29 mouse cellular contexts compared by ENCODE assay signal in the genomic region with DNA sequence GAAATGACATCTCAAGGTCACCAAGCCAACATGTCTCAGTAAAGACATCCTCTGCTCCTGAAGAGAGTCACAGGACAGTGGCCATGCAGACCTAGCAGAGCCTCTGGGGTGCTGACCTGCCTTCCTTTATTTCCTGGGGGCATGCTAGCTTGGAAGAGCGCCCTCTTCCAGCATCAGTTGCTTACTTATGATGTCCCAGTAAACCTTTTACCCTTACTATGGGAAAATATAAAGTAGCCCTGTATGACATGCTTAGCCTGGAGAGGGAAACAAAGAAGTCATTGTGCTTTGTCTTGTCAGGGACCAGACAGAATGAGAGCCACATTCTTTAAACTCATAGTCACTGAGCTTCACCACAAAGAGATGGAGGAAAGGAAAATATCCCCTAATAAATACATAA.
DNase-seq lines count a peak whose midpoint lies in the region; ATAC-seq and TF ChIP-seq lines count a peak whose summit lies in the region.
"Had no signal": no experiment of that assay in that cellular context is flagged by ENCODE, and none has a peak within 500 bp of the region (broad histone marks: within the 10 kb centered on the region; RNA-seq: fewer than 3 reads in every experiment).

No protein-coding gene starts in this region.

- no peak overlapping the region for H3K27ac ChIP-seq in liver, postnatal 0 days (ENCODE audit: low read depth)
- H3K27ac ChIP-seq: forebrain, embryonic 10.5 days; forebrain, embryonic 15.5 days; hindbrain, embryonic 10.5 days; hindbrain, embryonic 15.5 days; liver, embryonic 15.5 days; lung, embryonic 15.5 days; midbrain, embryonic 12.5 days; neural tube, embryonic 12.5 days had no signal

- no peaks in the 10 kb centered on the region for H3K9me3 ChIP-seq in liver, postnatal 0 days (ENCODE audit: low read length)
- H3K9me3 ChIP-seq: forebrain, embryonic 10.5 days; forebrain, embryonic 15.5 days; hindbrain, embryonic 10.5 days; hindbrain, embryonic 15.5 days; liver, embryonic 15.5 days; lung, embryonic 15.5 days; midbrain, embryonic 12.5 days; neural tube, embryonic 12.5 days had no signal

- peak; percentile 99 for ATAC-seq in Patski
- no peak for ATAC-seq in liver, postnatal 0 days
- ATAC-seq: forebrain, embryonic 15.5 days; inflammation-experienced regulatory T-cells, adult 6 months had no signal

- H3K27me3 ChIP-seq in Patski, result no peaks in the 10 kb centered on the region
- no peaks in the 10 kb centered on the region for H3K27me3 ChIP-seq in liver, postnatal 0 days (ENCODE audit: insufficient read depth, low read length)
- H3K27me3 ChIP-seq: forebrain, embryonic 15.5 days; hindbrain, embryonic 15.5 days; liver, embryonic 15.5 days; lung, embryonic 15.5 days; midbrain, embryonic 12.5 days; neural tube, embryonic 12.5 days had no signal

- no peaks in the 10 kb centered on the region for H3K36me3 ChIP-seq in liver, postnatal 0 days (replicated peaks; ENCODE audit: insufficient read depth, low read length)
- H3K36me3 ChIP-seq: forebrain, embryonic 10.5 days; forebrain, embryonic 15.5 days; G1E; hindbrain, embryonic 10.5 days; hindbrain, embryonic 15.5 days; liver, embryonic 15.5 days; lung, embryonic 15.5 days; midbrain, embryonic 12.5 days; neural tube, embryonic 12.5 days had no signal

- WGBS in liver, postnatal 0 days (ENCODE audit: insufficient replicate concordance), result 56% methylated on average over 1 of the region's 1 CpGs

- H3K4me3 ChIP-seq in liver, postnatal 0 days (ENCODE audit: low read depth, low read length), result no peak overlapping the region
- H3K4me3 ChIP-seq: forebrain, embryonic 10.5 days; forebrain, embryonic 15.5 days; hindbrain, embryonic 10.5 days; hindbrain, embryonic 15.5 days; liver, embryonic 15.5 days; lung, embryonic 15.5 days; midbrain, embryonic 12.5 days; myocyte; neural tube, embryonic 12.5 days had no signal

- TF ChIP-seq EP300 in liver, postnatal 0 days (IDR thresholded peaks at IDR 0.05; ENCODE audit: low read depth), result no peak

- no peaks in the 10 kb centered on the region for H3K4me1 ChIP-seq in liver, postnatal 0 days (ENCODE audit: insufficient read depth)
- H3K4me1 ChIP-seq: forebrain, embryonic 15.5 days; hindbrain, embryonic 15.5 days; liver, embryonic 15.5 days; lung, embryonic 15.5 days; neural tube, embryonic 12.5 days had no signal

- no peak overlapping the region for H3K4me2 ChIP-seq in liver, postnatal 0 days (ENCODE audit: low read depth, low read length)
- H3K4me2 ChIP-seq: forebrain, embryonic 15.5 days; hindbrain, embryonic 15.5 days; liver, embryonic 15.5 days; lung, embryonic 15.5 days; midbrain, embryonic 12.5 days; neural tube, embryonic 12.5 days had no signal

- DNase-seq in embryo, embryonic 11 days, result peak; percentile 9
- no peak for DNase-seq in embryo, embryonic 10 days (ENCODE audit: low spot score)
- DNase-seq in heart, postnatal 4 days, result peak; percentile 5
- DNase-seq in heart, postnatal 25 days (ENCODE audit: low spot score), result no peak
- DNase-seq in Patski (ENCODE audit: low read depth, low spot score), result peak; percentile 88
- peak; percentile 51 for DNase-seq in retina, postnatal 1 day
- DNase-seq in spleen, postnatal 36 days (ENCODE audit: low spot score in 2 of 2), result no peak
- DNase-seq in liver, postnatal 0 days, result no peak
- DNase-seq: cerebellum, adult 18-20 months; cerebellum, postnatal 14 days; gastrocnemius, postnatal 36 days; kidney, adult 11 months; kidney, postnatal 14 days; layer of hippocampus, adult 9-11 months; liver; lung, postnatal 36 days; right cerebral cortex, postnatal 14 days; thymus, postnatal 14 days had no signal

- TF ChIP-seq CTCF in Patski (IDR thresholded peaks at IDR 0.05), result peak; percentile 72
- TF ChIP-seq CTCF in liver, postnatal 0 days (IDR thresholded peaks at IDR 0.05; ENCODE audit: low read depth), result no peak

- POLR2A ChIA-PET in Patski (lab: Charles Lee), result no interaction called here

- CTCF ChIA-PET in Patski (lab: Charles Lee), result interaction anchor here (1.6 kb wide), 1 partner anchor 13 kb away, joined by 3 read pairs; no protein-coding TSS in a partner anchor

- in situ Hi-C loops in Patski (cut with MboI; ENCODE audit: low pct_unique_long_range_greater_than_20kb), result no loop called here

- H3K9ac ChIP-seq in liver, postnatal 0 days (replicated peaks), result no peak overlapping the region
- H3K9ac ChIP-seq: forebrain, embryonic 15.5 days; hindbrain, embryonic 15.5 days; liver, embryonic 15.5 days; lung, embryonic 15.5 days; midbrain, embryonic 12.5 days; neural tube, embryonic 12.5 days had no signal

- intact Hi-C loops in heart, postnatal 25 days (cut with DNase I), result no loop called here

Comparison
In these comparisons a context has a peak if more than half of its experiments do, and no peak if none do; other contexts are left out.
1. DNase-seq: peak in embryo, embryonic 11 days (single experiment), heart, postnatal 4 days (single experiment), Patski (single experiment) and retina, postnatal 1 day (single experiment); none in embryo, embryonic 10 days (single experiment), heart, postnatal 25 days (single experiment), spleen, postnatal 36 days (0 of 2) and liver, postnatal 0 days (single experiment).